Mouse (Mus musculus) fibroblast of lung, adult 2 months (primary cell): Measurements from ENCODE around the gene Gm32717.
"Not testable (repeated sequence)": the region's sequence is repeated elsewhere in the genome, so short reads cannot be mapped to it uniquely, and the experiment has no call there.

Source experiments
- DNase-seq: peaks from one replicate; pipeline ENCODE4 v3.0.0-alpha.2; 2011; ENCODE audit warnings: low read depth

The Gm32717 gene

GRCm38 (mm10) chr10:118240680-118241079 lies at the start of gene Gm32717:
Gene Gm32717, minus strand, starts transcription at chr10:118240780.
- DNase-seq = not testable (repeated sequence)

- not testable (repeated sequence) for DNase-seq
Observed at GRCm38 (mm10) chr10:118283016-118283415, 42.4 kb upstream of the Gm32717 start.

GRCm38 (mm10) chr10:118282565-118282964 lies 42.0 kb upstream of the Gm32717 start:
- not testable (repeated sequence) for DNase-seq

- DNase-seq = not testable (repeated sequence)
Observed at GRCm38 (mm10) chr10:118278069-118278468, 37.5 kb upstream of the Gm32717 start.

GRCm38 (mm10) chr10:118271416-118271815 lies 30.8 kb upstream of the Gm32717 start:
- not testable (repeated sequence) for DNase-seq

- not testable (repeated sequence) for DNase-seq
Observed at GRCm38 (mm10) chr10:118268812-118269211, 28.2 kb upstream of the Gm32717 start.

- not testable (repeated sequence) for DNase-seq
Observed at GRCm38 (mm10) chr10:118258388-118258787, 17.8 kb upstream of the Gm32717 start, which contains the start of gene Gm32802. Gene Gm32802, plus strand, starts transcription at chr10:118258688.

- DNase-seq = no peak
Observed at GRCm38 (mm10) chr10:118250852-118251295, 10.3 kb upstream of the Gm32717 start.

GRCm38 (mm10) chr10:118249006-118249595 lies 8.5 kb upstream of the Gm32717 start:
- not testable (repeated sequence) for DNase-seq

GRCm38 (mm10) chr10:118232607-118233006 lies 8.0 kb downstream of the Gm32717 start:
- DNase-seq = not testable (repeated sequence)

GRCm38 (mm10) chr10:118227629-118228028 lies 13.0 kb downstream of the Gm32717 start:
- not testable (repeated sequence) for DNase-seq

- not testable (repeated sequence) for DNase-seq
Observed at GRCm38 (mm10) chr10:118215719-118216393, 24.7 kb downstream of the Gm32717 start.

- no peak for DNase-seq
Observed at GRCm38 (mm10) chr10:118204642-118205041, 35.9 kb downstream of the Gm32717 start, which contains the start of gene Il22. Gene Il22, plus strand, starts transcription at chr10:118204942.

- not testable (repeated sequence) for DNase-seq
Observed at GRCm38 (mm10) chr10:118195150-118195549, 45.4 kb downstream of the Gm32717 start.
